Mouse (Mus musculus): ENCODE measurements at regions not wholly inside any gene's neighbourhood (a gene's known extent, or its start where the extent isn't known, plus 50 kb on each side); places are given as distances from the start of the nearest gene placed in this dataset.

DNA sequence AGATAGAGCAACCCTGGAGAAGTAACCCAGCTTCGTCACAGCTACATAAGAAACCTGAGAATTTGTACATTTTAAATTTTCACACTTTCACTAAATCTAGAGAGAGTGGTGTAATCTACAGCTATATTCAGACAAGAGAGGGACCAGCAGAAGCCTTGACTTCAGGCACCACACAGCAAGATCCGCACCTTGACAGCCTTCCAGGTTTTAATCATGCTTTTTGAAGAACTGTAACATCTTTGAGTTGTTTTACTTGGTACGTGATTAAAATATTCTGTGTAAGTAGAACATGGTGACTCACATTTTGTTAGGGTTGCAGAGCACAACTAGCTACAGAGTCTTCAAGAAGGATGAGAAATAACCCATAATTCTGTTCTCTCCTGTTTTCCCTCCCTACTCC lies 97.6 kb upstream of the Trp63 start:
- DNase-seq (ENCODE audit: low read depth), result no peak
- no peak for TF ChIP-seq CTCF (IDR thresholded peaks at IDR 0.05; ENCODE audit: borderline replicate concordance, extremely low read depth, insufficient read depth, insufficient read length)
- no peak for TF ChIP-seq POLR2A (IDR thresholded peaks at IDR 0.05; ENCODE audit: borderline replicate concordance, extremely low read depth, insufficient read depth, insufficient read length, poor library complexity, severe bottlenecking)

- DNase-seq (ENCODE audit: low read depth), result peak; percentile 35
- TF ChIP-seq POLR2A (IDR thresholded peaks at IDR 0.05; ENCODE audit: borderline replicate concordance, extremely low read depth, insufficient read depth, insufficient read length, poor library complexity, severe bottlenecking) (no peak), CTCF (IDR thresholded peaks at IDR 0.05; ENCODE audit: borderline replicate concordance, extremely low read depth, insufficient read depth, insufficient read length) (no peak)
Observed at GRCm38 (mm10) chr16:25587879-25588347, 95.7 kb upstream of the Trp63 start.

GRCm38 (mm10) chr16:25597435-25597834 lies 86.1 kb upstream of the Trp63 start:
- TF ChIP-seq CTCF (IDR thresholded peaks at IDR 0.05; ENCODE audit: borderline replicate concordance, extremely low read depth, insufficient read depth, insufficient read length) (no peak), POLR2A (IDR thresholded peaks at IDR 0.05; ENCODE audit: borderline replicate concordance, extremely low read depth, insufficient read depth, insufficient read length, poor library complexity, severe bottlenecking) (no peak)

GRCm38 (mm10) chr16:25603121-25603520 lies 80.4 kb upstream of the Trp63 start:
- DNase-seq (ENCODE audit: low read depth), result peak; percentile 38

More at GRCm38 (mm10) chr16:25597435-25597834, 86.1 kb upstream of the Trp63 start:
- no peak for DNase-seq (ENCODE audit: low read depth)

DNA sequence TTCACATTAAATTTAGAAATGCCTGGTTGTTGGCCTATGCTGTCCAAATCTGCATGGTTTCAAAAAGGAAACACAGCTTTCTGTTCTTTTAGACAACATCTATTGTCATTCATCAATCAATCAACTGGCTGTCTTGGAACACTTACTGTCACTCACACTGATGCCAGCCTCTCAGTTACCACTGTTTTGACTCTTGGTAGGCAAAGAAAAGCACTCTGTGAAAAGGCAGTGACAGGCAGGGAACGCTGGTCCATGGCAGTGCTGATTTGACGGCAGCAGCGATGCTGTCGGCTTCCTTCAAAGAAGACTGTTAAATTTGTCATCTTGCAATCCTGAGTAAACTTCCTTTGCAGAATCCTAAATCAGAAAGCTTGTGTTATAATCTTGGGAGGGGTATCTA lies 68.3 kb upstream of the Trp63 start:
- DNase-seq (ENCODE audit: low read depth), result peak; percentile 50
- TF ChIP-seq POLR2A (IDR thresholded peaks at IDR 0.05; ENCODE audit: borderline replicate concordance, extremely low read depth, insufficient read depth, insufficient read length, poor library complexity, severe bottlenecking) (no peak), CTCF (IDR thresholded peaks at IDR 0.05; ENCODE audit: borderline replicate concordance, extremely low read depth, insufficient read depth, insufficient read length) (no peak)

More at GRCm38 (mm10) chr16:25603121-25603520, 80.4 kb upstream of the Trp63 start:
- no peak for TF ChIP-seq CTCF (IDR thresholded peaks at IDR 0.05; ENCODE audit: borderline replicate concordance, extremely low read depth, insufficient read depth, insufficient read length)
- no peak for TF ChIP-seq POLR2A (IDR thresholded peaks at IDR 0.05; ENCODE audit: borderline replicate concordance, extremely low read depth, insufficient read depth, insufficient read length, poor library complexity, severe bottlenecking)

DNA sequence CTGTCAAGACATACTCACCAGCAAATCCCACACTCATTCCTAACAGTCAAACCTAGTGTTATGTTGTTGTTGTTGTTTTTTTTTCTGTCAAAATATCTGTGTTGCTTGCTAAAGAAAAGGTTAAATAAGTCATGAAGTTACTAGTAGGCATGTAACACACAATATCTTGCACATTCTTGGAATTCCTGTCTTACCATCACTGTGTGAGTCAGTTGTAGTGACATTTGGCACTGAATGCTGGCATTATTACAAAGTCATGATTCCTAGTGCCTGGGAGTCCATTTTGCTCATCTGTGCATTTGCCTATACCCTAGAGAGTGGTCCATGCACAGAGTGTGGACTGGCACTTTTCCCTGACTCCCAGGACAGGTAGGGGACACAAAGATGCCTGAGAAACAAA lies 67.9 kb upstream of the Trp63 start:
- TF ChIP-seq CTCF (IDR thresholded peaks at IDR 0.05; ENCODE audit: borderline replicate concordance, extremely low read depth, insufficient read depth, insufficient read length) (no peak), POLR2A (IDR thresholded peaks at IDR 0.05; ENCODE audit: borderline replicate concordance, extremely low read depth, insufficient read depth, insufficient read length, poor library complexity, severe bottlenecking) (no peak)
- no peak for DNase-seq (ENCODE audit: low read depth)

DNA sequence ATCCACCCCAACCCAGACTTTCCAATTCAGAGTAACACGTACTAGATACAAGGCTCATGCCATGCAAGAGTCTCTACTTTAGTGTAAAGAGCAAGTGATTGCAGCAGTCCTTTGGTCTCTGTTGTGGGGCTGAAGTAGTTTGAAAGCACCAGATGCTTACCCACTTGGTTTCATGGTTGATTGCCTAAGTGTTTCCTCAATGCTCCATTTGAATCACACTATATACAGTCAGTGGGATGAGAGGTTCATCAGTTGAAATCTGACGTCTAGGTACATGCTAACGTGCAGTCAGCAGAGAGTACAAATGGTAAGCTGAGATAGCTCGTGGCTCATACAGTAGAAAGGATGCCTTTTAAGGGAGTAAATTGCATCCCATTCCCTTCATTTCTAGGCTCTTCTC lies 64.7 kb upstream of the Trp63 start:
- TF ChIP-seq POLR2A (IDR thresholded peaks at IDR 0.05; ENCODE audit: borderline replicate concordance, extremely low read depth, insufficient read depth, insufficient read length, poor library complexity, severe bottlenecking) (no peak), CTCF (IDR thresholded peaks at IDR 0.05; ENCODE audit: borderline replicate concordance, extremely low read depth, insufficient read depth, insufficient read length) (no peak)
- no peak for DNase-seq (ENCODE audit: low read depth)

DNA sequence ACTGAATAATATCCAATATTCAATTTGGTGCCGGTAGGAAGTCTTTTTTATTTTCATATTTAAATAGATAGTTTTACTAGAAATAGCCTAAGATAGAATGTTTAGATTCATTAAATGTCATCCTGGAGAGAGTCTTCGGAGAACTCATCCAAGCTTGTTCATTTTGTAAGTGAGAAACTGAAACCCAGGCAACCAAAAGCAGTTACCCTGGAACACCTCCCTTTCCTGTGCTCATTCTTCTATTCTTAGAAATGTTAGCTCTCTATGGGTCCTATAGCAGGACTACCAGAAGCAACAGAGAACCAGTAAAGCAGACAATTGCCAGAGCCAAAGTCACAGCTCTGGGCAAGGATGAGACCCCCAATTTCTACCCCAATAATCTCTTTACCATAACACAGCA lies 60.9 kb upstream of the Trp63 start:
- DNase-seq (ENCODE audit: low read depth), result no peak
- no peak for TF ChIP-seq CTCF (IDR thresholded peaks at IDR 0.05; ENCODE audit: borderline replicate concordance, extremely low read depth, insufficient read depth, insufficient read length)
- TF ChIP-seq POLR2A (IDR thresholded peaks at IDR 0.05; ENCODE audit: borderline replicate concordance, extremely low read depth, insufficient read depth, insufficient read length, poor library complexity, severe bottlenecking), result no peak

- TF ChIP-seq POLR2A (IDR thresholded peaks at IDR 0.05; ENCODE audit: borderline replicate concordance, extremely low read depth, insufficient read depth, insufficient read length, poor library complexity, severe bottlenecking) (no peak), CTCF (IDR thresholded peaks at IDR 0.05; ENCODE audit: borderline replicate concordance, extremely low read depth, insufficient read depth, insufficient read length) (no peak)
- no peak for DNase-seq (ENCODE audit: low read depth)
Observed at GRCm38 (mm10) chr16:25623986-25624623, 59.5 kb upstream of the Trp63 start.

GRCm38 (mm10) chr16:25629750-25630149 lies 53.8 kb upstream of the Trp63 start:
- TF ChIP-seq CTCF (IDR thresholded peaks at IDR 0.05; ENCODE audit: borderline replicate concordance, extremely low read depth, insufficient read depth, insufficient read length) (no peak), POLR2A (IDR thresholded peaks at IDR 0.05; ENCODE audit: borderline replicate concordance, extremely low read depth, insufficient read depth, insufficient read length, poor library complexity, severe bottlenecking) (no peak)

GRCm38 (mm10) chr16:25631139-25631716 lies 52.3 kb upstream of the Trp63 start:
- peak; percentile 67 for DNase-seq (ENCODE audit: low read depth)
- no peak for TF ChIP-seq CTCF (IDR thresholded peaks at IDR 0.05; ENCODE audit: borderline replicate concordance, extremely low read depth, insufficient read depth, insufficient read length)
- TF ChIP-seq POLR2A (IDR thresholded peaks at IDR 0.05; ENCODE audit: borderline replicate concordance, extremely low read depth, insufficient read depth, insufficient read length, poor library complexity, severe bottlenecking), result no peak

More at GRCm38 (mm10) chr16:25629750-25630149, 53.8 kb upstream of the Trp63 start:
- no peak for DNase-seq (ENCODE audit: low read depth)
